Mouse (Mus musculus) erythroblast, adult 5-6 weeks (primary cell): ENCODE data around the gene Dlat. TPM values are rescaled to one million over a fixed set of nuclear protein-coding genes. Genes with fewer than 3 reads are reported as not detected.
A peak's percentile ranks its signal among the peaks of the same experiment; 100 is the strongest.

Experiments used
- ATAC-seq: replicated peaks from 2 replicates; pipeline ENCODE4 v1.8.0; 2016; ENCODE audit warnings: moderate number of reproducible peaks, mild to moderate bottlenecking, moderate TSS enrichment, inconsistent platforms; ENCODE audit not compliant: poor library complexity, low FRiP score, severe bottlenecking
- total RNA-seq, 2 experiments: library from RNA; stranded (forward) in 1 of 2; stranded (reverse) in 1 of 2; fragments of 150-400 nt in 1 of 2; fragments of 200-764, 138-1000 nt in 1 of 2; gene quantifications; 2 replicates each; pipeline versions ENCODE4 v1.2.3 to v1.2.4; 2015 to 2017; ENCODE audit warnings: low replicate concordance in 2 of 2

The Dlat gene
- total RNA-seq (2015; ENCODE audit: low replicate concordance) (16.7 and 19.8 TPM in 2 replicates), total RNA-seq (2017; ENCODE audit: low replicate concordance) (6.7 and 16.4 TPM in 2 replicates)

DNA sequence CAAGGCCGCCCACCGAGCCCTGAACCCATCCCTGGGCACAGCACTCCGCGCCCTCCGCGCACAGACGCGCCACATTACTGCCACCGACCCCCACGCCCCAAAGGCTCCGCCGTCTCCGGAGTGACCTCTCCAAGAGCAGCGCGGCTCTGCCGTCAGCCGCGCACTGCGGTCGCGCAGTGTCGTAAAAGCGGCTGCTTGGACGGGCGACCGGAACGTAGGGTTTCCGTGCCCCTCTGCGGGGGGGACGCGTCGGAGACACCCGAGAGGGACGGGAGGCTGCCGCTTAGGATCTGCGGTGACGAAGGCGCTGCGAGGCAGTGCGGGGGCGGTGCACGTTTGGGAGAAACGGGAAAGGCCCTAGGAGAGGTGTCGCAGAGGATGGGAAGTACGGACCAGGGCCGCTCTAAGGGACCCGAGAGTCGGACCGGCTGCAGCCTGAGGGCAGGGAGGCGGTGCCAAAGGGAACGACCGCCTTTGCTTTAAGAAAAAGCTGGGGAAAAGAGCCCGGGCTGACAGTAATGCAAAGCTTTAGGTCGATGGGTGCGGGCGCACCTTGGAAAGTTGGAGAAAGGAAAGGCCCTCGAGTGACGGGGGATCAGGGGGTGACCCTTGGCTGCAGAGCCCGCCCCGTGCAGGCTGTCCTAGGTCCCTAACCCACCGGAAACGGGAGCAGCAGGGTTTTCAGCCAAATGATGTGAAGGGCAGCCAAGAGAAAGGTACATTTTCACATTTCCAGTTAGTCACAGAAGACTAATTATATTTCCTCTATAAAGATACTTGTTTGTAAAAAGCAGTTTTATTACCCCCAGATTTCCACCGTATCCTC, at the start of gene Dlat:
TSS of gene Dlat (minus strand) at position 389 of the 826 bp plus-strand sequence.
- peak; percentile 95 for ATAC-seq

DNA sequence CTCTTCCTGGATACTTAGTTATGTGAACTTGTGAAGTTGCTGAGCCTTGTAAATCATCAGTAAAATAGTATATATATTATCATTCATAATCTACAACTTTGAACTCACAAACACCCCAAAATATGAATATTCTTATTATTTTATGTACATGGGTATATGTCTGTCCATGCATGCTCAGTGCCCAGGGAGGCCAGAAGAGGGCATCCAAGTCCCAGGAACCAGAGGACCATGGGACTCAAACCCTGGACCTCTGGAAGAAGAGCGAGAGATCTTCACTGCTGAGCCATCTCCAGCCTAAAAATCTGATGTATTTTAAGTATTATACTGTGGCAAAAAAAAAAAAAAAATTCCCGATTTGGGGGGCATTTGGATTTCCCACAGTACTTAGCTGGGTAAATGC, 49.5 kb upstream of the Dlat start:
- ATAC-seq, result no peak

DNA sequence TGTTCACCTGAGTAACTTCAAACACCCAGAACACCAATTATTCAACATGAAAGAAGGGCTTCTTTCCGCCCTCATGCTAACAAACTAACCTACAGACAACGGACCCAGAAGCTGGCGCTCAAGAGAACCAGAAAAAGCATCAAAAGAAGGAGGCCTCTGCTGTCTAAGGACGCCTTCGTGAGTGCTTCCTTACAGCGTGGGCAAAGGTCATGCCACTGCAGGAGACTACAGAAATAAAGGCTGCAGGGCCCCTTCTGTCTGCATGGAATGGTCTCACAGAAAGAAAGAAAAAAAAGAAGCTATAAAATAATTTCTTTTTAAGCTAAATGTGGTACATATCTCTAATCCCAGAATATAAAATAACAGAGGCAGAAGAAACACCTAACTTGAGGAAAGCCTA, 45.3 kb upstream of the Dlat start:
- no peak for ATAC-seq

DNA sequence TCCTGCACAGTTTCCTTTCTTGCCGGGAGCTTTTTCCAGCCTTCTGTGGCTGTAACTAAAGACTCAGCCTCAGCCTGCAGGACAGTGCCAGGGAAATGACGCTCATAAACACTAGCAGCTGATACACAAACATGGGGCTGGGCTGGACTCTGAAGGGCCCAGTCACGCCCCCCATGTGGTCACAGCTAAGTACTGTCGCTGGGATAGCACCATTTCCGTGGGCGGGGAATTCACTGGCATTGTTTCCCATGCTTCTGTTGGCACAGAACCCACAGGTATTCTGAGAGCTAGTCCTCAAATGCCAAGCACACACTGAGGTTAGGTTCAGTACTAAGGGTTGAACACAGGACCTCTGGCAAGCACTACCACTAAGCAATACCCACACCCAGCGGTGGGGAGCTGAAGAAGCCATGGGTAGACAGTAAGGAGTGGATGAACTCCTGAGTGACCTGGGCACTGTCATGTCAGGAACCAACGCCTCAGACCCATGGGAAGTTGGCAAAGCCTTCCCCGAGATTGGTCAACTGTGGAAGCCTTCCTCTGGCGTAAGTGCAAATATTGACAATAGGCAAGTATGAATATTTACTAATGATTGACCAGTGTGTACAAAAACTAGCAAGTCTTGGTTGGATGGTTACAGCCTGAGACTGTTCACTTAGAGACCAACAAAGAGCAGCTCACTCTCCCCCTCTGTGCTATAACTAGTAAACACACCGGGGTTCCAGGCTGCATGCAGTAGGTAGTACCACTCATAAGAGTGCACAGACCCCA, 41.5 kb upstream of the Dlat start:
- ATAC-seq, result no peak

DNA sequence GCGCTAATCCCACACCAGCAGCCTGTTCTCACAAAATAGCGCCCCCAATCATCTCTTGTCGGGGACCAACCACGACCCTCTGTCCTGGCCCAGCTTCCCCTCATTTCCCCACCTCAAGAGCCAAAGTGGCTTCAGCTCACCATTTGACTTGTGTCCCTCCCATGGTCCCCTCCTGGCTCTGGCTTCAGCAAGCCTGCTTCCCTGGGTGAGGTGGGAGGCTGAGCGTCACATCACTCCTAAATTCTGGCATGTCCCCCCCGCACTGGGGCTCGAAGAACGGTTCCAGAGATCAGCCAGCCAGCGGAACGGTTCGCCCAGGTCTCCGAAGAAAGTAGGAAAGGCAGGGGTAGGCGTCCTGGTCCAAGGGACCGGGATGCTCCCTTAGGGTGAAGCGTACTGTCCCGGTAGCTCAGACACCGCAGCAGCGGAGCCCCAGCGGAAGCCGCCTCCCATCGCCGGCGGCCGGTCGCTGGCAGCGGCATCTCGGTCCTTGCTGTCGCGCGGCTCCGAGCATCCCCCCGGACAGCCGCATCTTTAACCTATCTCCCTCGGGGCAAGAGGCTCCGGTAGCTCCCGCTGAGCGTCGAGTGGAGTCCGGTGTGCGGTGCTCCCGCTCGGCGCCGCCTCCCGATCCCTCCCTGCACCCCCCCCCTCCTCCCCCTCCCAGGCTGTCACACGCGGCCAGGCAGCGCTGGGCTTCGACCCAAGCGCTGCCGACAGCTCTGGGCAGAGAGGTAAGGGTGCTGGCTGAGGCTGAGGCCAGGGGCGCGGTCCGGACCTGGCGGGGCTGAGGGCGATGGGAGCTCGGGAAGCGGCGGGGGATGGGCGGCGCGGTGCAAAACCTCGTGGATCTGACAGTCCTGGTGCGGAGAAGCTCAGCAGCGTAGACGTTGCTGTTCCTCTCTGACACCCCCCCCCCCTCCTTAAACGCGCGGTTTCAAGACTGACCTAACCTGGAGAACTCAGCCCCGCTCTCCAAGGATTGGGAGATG, 39.1 kb upstream of the Dlat start:
- no peak for ATAC-seq

DNA sequence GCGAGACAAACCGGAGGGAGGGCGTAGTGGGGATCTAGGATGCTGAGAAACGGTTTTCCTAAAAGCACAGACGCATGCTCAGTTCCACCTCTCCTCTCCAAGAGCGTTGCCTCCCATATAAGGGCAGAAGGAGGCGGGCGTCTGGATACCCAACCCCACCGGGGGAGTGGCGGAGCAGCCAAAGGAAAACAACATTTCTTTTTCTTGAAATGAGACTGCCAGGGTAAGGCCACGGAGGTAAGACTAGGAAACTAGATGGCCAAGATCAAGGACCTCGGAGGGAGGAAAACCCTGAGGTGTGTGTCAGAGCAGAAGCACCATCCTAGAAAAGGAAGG, 38.1 kb upstream of the Dlat start:
- no peak for ATAC-seq

DNA sequence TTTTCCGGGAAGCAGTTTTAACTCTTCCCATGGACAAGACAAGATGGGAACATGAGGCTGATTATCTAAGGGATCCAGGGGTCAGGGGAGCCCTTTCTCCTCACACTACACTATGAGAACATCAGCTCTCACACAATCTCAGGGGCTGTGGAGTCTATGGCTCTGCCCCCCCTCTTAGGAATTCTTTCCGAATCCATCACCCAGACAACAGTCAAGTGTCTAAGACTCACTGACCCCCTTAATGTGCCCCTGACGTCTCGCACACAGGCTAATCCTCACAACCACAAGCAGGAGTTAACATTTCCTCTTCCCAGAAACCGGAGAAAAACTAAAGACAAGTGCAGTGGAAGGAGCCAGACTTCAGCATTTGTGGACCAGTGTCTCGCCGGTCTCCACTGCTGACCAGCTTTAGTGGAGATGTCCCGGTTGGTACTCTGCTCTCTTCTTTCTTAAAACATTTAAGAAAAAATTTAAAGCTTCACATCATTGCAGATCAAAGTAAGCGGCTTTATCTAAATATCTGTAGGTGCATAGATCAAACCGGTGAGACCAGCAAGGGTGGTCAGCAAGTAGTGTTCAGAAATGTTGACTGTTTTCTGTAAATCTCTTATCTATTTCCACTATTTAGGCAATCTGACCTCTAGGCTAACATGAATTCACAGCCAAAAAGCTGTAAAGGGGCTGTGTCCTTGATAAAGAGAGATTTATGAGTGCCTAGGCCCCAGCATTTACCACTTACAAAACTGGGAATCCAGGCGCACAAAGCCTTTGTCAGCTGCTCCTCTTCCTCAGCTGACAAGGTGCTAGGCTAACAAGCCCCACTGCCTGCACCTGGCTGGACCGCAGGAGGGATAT, 37.5 kb upstream of the Dlat start:
- no peak for ATAC-seq

DNA sequence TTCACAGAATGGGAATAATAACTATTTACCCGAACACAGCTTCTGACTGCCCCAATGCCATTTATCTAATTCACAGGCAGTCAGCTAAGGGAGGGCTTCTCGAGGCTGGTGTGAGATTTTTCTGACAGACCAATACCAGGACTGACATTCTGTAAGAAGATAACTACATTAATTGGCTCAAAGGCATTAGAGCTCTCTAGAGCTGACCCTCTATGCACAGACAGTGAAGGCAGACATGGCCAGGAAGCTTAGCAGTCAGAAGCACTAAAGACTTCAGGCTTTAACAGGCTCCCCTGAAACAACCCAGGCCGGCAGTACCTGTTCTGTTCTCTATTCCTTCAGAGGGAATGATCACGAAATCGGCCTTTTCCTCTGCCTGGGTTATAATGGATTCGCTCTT, 35.6 kb upstream of the Dlat start:
- ATAC-seq, result no peak

DNA sequence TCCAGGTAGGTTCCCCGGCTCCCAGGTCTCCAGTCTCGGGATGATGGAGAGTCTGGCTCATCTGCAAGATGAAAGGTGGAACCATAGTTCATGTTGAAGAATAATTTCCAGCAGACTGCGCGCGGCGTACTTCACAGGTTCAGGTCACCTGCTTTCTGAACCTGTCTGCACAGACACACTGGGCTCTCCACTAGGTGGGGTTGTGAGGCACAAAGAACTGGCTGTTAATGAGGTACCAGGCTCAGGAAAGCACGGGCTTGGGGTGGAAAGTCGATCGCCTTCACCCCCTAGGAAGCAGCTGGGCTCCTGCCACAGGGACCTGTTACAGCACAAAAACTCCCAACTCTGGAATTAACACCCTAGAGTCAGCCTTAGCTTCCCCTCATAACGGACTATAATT, 34.1 kb upstream of the Dlat start:
- ATAC-seq, result no peak

DNA sequence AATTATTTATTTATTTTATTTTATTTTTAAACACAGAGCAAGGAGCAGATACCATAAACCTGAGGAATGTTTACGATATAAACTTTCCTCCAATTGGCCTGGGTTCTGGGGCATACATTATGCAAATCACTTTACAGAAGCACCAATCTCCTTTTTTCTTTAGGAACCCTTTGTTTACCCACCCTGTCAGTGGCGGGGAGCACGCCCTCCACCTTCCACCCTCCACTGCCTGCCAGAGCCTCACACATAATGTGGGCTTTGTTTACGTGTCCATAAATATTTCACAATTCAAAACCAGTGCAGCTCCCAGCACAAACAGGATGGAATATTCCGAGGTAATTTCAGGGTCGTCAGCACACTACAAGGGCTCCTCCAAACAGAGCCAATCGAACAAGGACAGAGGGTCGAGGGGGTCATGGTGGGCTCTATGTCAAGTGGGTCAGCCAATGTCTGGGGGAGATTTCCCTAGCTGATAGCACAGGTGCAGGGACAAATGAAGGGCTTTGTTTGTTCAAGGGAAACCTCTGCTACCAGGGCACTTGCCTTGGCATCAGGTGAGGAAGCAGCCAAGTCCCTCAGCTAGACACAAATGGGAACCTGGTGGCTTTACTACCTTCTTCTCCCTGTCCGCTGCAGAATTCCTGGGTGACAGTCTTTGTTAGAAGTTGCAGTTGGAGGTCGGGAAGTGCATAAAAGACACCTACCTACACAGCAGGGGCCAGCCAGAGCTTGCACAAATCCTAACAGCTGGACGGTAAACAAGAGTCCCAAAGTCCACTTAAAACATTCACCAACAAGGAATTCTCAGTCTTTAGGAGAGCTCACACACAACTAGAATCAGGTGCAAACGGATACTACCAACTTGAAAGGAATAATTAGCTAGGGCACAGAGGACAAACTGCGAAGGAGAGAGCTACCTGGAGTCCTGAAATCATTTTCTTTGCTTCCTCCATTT, 33.3 kb upstream of the Dlat start:
- ATAC-seq, result no peak

DNA sequence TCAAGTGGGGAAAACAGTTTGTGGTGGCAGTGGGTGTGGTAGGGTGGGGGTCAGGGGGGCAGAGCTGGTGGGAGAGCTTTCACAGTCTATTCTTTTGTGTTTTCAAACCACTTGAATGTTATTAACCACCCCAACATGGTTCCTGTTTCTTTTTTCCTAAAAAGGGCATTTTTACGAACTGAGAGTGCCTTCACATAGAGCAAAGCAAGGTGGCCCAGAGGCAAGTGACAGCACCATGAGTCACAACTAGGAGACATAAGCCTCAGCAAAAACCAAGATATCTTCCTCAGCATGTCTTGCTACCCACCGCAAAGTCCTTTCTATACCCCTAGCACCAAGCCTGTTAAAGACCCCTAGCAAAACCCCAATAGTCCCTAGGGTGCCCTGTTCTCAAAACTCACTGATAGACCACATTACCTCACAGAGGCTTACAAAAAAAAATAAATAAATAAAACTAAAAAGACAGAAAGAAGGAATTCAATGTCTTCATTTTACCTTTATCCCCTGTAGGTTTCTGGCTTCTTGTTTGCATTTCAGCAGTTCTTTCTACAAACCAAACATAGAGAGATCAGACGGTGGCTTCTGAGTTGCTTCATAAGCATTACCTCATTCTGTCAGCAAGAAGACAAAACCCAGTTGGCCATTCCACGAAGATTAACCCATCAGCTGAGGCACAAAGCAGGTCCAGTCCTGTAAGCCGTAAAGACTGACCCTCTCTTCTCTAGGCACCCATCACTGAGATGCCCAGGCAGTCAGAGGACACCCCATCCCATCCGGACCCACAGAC, 27.5 kb upstream of the Dlat start:
- ATAC-seq, result no peak

DNA sequence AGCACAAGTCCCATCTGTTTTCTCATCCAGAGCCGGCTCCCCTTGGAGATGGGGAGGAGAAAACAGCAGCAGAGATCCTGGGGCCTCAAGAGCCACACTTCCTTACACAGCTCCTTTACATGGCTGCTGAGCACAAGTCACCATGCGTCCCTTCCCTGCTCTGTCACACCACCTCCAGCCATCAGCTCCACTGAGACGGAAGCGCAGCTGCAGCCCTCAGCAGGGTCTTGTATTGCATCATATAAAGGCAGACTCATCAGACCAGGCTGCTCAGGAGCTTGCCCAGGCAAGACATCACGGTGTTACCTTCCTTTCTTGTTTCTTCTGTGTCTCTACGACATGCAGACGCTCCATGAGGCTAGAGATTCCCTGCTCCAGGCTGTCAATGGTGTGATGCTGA, 22.1 kb upstream of the Dlat start:
- no peak for ATAC-seq

DNA sequence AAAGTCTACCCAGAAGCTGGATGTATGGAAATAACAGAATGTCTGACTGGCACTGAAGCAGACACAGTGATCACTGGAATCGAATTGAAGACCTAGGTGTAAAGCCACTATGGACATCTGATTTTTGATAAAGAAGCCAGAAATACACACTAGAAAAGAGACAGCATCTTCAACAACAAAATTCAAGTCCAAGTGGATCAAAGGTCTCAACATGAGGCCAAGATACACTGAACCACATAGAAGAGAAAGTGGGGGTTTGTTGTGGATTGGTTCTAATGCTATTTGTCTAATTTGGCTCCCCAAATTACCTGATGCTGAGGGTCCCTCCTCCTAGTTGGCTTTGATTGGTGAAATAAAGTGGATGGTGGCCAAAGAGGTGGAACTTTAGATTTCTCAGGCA, 19.8 kb upstream of the Dlat start:
- no peak for ATAC-seq

DNA sequence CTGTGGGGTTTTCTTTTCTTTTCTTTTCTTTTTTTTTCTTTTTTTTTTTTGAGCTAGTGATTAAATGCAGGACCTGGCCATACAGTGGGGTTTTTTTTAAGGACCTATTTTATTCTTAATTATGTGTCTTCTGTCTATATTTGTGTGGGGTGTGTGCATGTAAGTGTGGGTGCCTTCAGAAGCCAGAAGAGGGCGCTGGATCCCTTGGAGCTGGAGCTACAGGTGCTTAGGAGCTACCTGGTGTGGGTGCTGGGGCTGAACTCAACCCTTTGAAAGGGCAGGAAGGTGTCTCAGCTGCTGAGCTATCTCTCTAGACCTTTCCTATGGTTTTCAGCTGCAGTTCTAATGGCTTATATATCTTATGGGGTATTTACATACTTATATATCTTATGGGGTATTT, 15.2 kb upstream of the Dlat start:
- no peak for ATAC-seq

DNA sequence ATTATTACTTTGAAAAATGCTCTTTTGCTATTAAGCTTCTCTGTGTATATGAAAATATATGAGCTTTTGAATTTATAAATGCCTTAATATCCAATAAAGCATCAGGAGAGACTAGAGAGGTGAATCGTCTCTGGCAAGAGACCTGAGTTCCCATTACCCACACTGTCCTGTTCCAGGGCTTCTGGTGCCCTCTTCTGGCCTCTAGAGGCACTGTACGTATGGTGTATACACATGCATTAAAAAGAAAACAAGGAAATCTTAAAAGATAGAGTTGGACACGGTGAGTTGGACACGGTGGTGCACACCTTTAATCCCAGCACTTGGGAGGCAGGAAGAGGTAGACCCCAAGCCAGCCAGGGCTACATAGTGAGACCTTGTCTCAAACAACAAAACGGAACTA, 11.1 kb upstream of the Dlat start:
- peak; percentile 80 for ATAC-seq

DNA sequence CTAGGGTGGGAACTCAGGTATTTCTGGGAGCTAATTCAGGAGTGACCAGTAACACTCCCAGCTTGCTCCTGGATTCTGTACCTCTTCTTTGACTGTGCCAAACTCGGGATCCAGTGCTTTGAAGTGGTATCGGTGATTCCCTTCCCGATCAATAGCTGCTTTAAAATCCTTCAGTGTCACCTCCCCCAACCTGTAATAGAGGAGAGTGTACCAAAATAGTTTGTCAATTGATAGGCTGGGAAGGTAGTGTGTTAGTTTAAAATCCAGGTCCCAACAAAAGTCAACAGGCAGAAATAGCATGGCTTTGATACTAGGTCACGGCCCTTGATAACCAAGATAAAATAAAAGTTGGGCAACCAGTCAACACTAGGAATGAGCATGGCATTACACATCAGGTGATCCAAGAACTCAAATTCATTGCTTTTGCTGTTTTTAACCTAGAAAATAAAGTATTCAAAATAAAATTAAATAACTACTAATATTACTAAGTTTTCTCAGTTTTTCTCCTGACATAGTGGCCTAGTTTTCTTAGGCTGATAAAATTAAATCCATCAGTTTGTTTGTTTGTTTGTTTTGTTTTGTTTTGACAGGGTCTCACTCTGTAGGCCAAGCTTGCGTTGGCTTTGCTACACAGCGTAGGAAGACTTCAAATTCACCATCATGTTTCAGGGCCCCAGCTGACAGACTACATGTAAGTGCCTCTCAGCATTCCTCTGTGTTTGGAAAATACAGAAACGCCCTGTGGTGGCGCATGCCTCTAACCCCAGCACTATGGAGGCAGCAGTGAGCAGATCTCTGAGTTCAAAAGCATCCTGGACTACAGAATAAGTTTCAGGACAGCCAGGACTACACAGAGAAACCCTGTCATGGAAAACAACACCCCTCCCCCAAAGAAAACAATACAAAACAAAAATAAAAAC, 8.3 kb upstream of the Dlat start:
- ATAC-seq, result no peak
